Mouse (Mus musculus): ENCODE results near the gene 2410004B18Rik.
"Not testable (repeated sequence)": the region's sequence is repeated elsewhere in the genome, so short reads cannot be mapped to it uniquely, and the experiment has no call there.

The 2410004B18Rik gene

DNA sequence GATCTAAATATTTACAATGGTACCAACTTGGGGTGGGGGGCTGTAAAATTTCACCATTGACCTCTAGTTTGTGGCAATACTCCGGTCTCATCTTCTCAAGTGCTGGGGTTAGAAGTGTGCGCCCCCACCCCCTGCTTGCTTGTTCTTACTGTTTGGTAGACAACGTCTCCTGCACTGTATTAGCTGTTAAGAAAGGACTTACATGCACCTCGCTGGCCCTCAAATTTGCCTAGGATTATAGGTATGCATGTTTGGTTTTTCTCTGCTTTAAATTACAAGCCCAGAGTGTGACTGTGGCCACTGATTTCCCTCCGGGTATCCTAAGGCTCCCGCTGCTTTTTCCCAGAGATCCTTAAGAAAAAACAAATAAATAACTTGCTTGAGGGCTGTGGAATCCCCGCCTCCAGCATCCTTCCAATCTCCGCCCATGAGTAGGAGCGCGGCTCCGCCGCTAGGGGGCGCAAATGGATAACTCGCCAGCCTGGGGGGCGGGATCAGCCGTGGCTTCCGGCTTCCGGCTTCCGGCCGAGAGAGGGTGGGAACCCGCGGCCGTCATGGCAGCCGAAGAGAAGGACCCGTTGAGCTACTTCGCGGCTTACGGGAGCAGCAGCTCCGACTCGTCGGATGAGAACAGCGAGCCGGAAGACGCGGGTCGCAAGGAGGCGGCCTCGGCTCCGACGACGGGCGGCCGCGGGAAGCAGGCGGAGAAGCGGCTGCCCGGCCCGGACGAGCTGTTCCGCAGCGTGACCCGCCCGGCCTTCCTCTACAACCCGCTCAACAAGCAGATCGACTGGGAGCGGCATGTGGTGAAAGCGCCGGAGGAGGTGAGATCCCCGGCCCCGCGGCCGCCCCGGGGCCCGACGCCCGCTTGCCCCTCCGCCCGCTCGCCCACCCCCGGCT, at the start of gene 2410004B18Rik:
2410004B18Rik (plus strand) TSS at position 510 of the 900 bp plus-strand sequence.
- peak; percentile 88 for DNase-seq (ENCODE audit: low read depth)

DNA sequence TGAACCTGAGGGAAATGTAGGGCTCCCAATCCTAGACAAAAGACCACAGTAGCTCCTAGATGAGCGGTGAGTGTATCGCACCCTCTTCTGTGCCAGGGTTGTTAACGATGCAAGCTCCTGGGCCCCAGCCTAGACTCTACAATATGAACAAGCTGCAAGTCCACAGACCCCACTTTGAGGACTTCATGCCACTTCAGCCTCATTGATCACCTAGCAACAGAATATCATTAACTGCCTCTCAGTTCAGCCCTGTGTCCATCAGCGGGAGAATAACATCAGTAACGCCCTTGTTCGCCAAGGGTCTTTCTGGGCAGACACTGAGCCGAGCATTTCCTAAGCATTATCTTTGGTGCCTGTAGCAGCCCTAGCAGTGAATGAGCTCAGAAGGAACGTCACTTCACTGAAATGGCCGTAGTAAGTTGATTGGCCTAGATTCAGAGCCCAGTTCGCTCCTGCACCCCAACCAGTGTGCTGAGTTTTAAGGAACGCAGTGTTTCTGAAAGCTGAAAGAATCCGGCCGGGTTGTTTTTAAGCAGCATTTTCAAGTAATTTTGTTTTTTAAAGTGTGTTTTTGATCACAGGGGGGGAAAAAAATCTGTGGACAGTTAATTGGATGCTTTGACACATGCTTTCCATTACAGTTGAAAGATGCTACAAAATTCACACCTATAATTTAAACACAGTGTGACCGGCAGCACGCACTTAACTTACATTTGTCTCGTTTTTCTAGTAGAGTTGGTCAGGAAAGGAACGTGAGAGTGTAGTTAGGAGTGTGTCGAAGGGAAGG, 47.3 kb upstream of the 2410004B18Rik start:
- DNase-seq (ENCODE audit: low read depth): no peak

GRCm38 (mm10) chr3:145892451-145892850, 45.4 kb upstream of the 2410004B18Rik start:
- DNase-seq (ENCODE audit: low read depth): no peak

DNA sequence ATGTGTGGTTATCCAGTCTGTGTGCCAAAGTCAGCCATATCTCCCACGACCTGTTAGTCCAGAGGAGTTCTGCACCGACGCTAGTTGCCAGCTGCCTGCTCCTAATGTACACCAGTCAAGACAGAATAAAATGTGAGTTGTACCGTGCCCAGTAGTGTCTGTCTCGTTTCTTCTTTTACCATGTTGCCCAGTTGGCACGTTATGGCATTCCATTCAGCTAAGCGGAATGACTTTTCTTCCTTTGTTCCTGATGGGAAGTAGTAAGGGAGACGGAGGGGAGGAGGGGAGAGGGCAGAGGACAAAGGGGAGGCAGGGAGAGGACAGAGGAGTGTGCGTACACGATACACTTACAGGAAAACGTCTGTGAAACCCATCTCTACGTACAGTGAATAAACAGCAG, 43.7 kb upstream of the 2410004B18Rik start:
- no peak for DNase-seq (ENCODE audit: low read depth)

GRCm38 (mm10) chr3:145897749-145898148, 40.1 kb upstream of the 2410004B18Rik start:
- no peak for DNase-seq (ENCODE audit: low read depth)

- no peak for DNase-seq (ENCODE audit: low read depth)
Observed at GRCm38 (mm10) chr3:145899832-145900231, 38.0 kb upstream of the 2410004B18Rik start.

- no peak for DNase-seq (ENCODE audit: low read depth)
Observed at GRCm38 (mm10) chr3:145903530-145903929, 34.3 kb upstream of the 2410004B18Rik start.

- DNase-seq (ENCODE audit: low read depth): peak; percentile 76
Observed at GRCm38 (mm10) chr3:145904850-145905776, 32.7 kb upstream of the 2410004B18Rik start.

- DNase-seq (ENCODE audit: low read depth): no peak
Observed at GRCm38 (mm10) chr3:145906582-145906981, 31.2 kb upstream of the 2410004B18Rik start.

DNA sequence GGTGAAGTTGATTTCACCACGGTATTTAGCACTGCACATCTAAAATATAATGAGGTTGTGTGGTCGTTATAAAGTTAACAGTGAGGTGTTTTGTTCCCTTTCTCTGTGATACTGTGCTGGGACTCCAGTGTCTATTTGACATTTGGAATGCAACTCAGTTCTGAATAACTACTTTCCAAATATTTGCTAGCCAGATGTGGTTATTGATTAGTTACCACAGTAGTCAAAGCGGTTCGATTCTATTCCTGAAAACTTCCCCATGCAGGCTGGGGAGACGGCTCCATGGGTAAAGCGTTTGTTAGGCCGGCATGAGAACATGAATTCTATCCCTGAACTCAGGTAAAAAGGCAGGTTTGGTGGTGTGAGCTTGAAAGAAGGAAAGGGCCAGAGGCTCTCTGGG, 25.3 kb upstream of the 2410004B18Rik start:
- no peak for DNase-seq (ENCODE audit: low read depth)

- no peak for DNase-seq (ENCODE audit: low read depth)
Observed at GRCm38 (mm10) chr3:145913263-145913662, 24.6 kb upstream of the 2410004B18Rik start.

DNA sequence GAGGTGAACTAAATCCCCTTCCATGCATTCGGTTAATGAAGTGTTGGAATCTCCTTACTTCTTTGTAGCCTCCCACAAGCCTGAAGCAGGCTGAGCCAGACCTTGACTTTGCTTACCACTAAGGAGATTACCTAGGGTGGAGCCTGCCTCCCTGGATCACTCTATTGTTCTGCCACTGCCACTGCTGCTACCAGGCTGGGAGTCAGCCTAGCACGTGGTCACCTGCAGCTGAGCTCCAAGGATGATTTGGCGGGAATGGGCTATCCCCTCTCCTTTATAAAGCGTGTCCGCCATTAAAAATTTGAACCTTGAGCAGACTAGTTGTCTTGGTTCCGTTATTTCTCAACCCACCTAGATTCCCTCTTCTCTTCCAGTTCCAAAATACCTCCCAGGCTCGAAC, 23.9 kb upstream of the 2410004B18Rik start:
- DNase-seq (ENCODE audit: low read depth): not testable (repeated sequence)

- DNase-seq (ENCODE audit: low read depth): peak; percentile 59
Observed at GRCm38 (mm10) chr3:145916374-145916773, 21.4 kb upstream of the 2410004B18Rik start.

- DNase-seq (ENCODE audit: low read depth): peak; percentile 54
Observed at GRCm38 (mm10) chr3:145916826-145917225, 21.0 kb upstream of the 2410004B18Rik start.

- no peak for DNase-seq (ENCODE audit: low read depth)
Observed at GRCm38 (mm10) chr3:145922019-145922854, 15.6 kb upstream of the 2410004B18Rik start, which contains the start of gene Bcl10. Bcl10 (plus strand) TSS chr3:145922804.

GRCm38 (mm10) chr3:145922971-145923370, 14.8 kb upstream of the 2410004B18Rik start:
- peak; percentile 29 for DNase-seq (ENCODE audit: low read depth)

GRCm38 (mm10) chr3:145923874-145924577, 13.8 kb upstream of the 2410004B18Rik start:
- peak; percentile 100 for DNase-seq (ENCODE audit: low read depth)

DNA sequence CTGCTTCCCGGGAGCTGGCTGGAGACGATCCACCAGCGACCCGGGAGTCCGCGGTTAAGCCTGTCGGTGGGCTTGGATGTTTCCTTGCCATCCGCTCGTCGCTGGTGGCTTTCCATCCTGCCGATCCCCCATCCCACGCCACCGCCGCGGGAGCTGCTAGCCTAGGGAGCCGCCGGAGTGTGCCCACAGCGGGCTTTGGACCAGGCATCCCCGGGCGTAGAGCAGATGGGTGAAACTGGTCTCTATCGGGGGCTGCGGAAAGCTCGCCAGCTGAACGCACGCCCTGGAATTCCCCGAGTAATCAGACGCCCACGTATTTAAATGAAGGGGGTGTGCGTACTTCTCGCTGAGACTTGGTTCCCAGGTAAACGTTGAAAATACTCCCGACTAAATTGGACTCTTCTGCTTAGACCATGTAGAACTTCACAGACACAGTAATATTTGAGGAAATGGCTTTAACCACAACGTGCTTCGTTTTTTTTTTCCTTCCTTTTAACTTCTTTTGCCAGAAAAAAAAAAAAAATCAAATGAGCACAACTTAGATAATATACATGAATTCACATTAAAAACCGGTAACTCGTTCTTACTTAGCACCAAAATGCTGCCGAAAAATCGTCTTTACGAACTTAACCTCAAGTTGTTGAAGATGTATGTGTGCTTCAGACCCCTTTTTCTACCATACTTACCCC, 13.0 kb upstream of the 2410004B18Rik start:
- peak; percentile 57 for DNase-seq (ENCODE audit: low read depth)

DNA sequence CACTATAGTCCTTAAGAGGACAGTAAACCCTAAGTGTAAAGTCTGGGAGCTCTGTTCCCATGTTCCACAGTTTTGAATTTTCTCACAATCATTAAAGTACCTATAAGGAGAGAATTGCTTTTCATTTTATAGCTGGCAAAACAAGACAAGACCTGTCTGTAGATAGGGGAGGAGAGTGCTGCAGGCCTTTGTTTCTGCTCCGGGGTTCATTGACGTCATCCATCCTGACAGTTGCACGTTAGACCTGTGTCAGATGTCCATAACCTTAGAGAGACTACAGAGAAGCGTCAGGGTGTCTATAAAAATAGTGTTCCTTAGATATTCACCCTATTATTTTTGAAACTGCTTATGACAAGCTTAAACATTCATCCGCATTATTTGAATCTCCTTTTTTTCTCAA, 12.3 kb upstream of the 2410004B18Rik start:
- peak; percentile 42 for DNase-seq (ENCODE audit: low read depth)
